Mouse (Mus musculus): Measurements from ENCODE around the gene 4930415O20Rik.
"Not testable (repeated sequence)": the region's sequence is repeated elsewhere in the genome, so short reads cannot be mapped to it uniquely, and the experiment has no call there.

4930415O20Rik gene

GRCm38 (mm10) chr15:98569216-98569615, 1.6 kb upstream of the 4930415O20Rik start:
- DNase-seq, result no peak

- no peak for DNase-seq
These were observed 924 bp upstream of the 4930415O20Rik start for GRCm38 (mm10) chr15:98569795-98570365.

GRCm38 (mm10) chr15:98573293-98573692, 2.5 kb downstream of the 4930415O20Rik start:
- DNase-seq, result no peak

- DNase-seq, result no peak
These were observed 8.5 kb downstream of the 4930415O20Rik start for GRCm38 (mm10) chr15:98579310-98579709.

DNA sequence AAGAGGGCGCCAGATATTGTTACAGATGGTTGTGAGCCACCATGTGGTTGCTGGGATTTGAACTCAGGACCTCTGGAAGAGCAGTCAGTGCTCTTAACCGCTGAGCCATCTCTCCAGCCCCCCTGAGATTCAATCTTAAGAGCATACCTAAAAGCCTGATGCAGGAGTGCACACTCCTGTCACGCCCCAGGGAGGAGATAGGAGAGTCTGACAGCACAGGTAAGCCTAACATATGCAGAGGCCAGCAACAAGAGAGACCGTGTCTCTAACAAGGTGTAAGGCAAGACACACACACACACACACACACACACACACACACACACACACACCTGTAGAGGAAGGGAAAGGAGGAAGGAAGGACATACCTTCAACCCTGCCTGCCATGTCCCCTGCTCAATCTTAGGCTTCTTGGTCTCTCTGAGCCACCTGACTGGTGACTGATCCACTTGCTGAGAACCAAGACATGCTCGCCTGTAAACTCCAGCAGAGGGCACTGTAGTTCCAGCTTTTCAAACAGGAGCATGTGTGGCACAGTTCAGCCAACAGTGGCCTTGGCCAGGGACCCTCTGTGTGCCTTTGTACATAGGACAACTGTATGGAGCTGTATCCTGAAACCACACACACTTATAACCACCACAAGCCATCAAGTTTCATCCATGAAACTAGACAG, 9.1 kb downstream of the 4930415O20Rik start:
- DNase-seq, result peak; percentile 79 to 90

GRCm38 (mm10) chr15:98582410-98582809, 11.6 kb downstream of the 4930415O20Rik start:
- DNase-seq, result peak; percentile 55

GRCm38 (mm10) chr15:98582996-98583395, 12.2 kb downstream of the 4930415O20Rik start:
- DNase-seq, result no peak

- DNase-seq, result peak in 1 of 2 experiments; percentile 66
These were observed 14.6 kb downstream of the 4930415O20Rik start for GRCm38 (mm10) chr15:98585421-98585820.

GRCm38 (mm10) chr15:98586141-98586540, 15.3 kb downstream of the 4930415O20Rik start:
- not testable (repeated sequence) for DNase-seq

- no peak for DNase-seq
These were observed 16.9 kb downstream of the 4930415O20Rik start for GRCm38 (mm10) chr15:98587751-98588150.

GRCm38 (mm10) chr15:98589640-98590336, 19.0 kb downstream of the 4930415O20Rik start:
- no peak for DNase-seq

GRCm38 (mm10) chr15:98591396-98591795, 20.6 kb downstream of the 4930415O20Rik start:
- DNase-seq, result no peak

DNA sequence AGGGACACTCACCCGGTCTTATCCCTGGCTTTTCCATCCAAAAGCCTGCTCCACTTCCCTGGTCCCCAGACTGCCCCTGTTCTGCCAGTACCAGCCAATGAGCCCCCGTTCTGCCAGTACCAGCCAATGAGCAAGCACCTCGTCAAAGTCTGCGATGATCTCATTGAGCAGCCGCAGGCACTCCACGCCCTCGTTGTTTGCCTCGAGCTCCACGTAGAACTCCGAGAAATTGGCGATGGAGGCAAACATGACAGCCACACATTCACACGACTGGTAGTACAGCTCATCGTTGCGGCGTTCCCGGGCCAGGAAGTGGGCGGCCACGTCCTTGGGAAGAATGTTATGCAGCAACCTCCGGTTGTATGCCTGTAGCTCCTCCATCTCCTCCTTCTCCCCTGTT, 23.4 kb downstream of the 4930415O20Rik start:
- no peak for DNase-seq

- no peak for DNase-seq
These were observed 24.2 kb downstream of the 4930415O20Rik start for GRCm38 (mm10) chr15:98595049-98595448.

DNA sequence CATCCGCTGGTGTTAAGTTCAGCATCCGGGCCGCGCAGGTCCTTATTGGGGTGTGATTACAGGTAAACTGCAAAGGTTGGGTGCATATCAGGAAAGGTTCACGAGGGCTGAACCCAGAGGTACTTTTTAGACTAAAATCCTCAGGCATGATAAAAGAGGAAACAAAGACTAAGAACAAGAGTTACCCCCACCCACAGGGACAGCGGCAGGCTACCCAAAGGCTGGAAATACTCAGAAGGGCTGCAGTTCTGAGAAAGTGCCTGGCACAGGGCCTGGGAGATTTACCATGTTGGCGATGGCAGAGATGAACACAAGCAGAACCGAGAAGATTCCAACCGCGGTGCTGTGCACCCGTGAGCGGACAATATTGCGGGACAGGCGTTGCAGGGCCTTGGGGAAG, 25.8 kb downstream of the 4930415O20Rik start:
- DNase-seq, result no peak

- DNase-seq, result no peak
These were observed 29.4 kb downstream of the 4930415O20Rik start for GRCm38 (mm10) chr15:98600036-98600709.

GRCm38 (mm10) chr15:98601832-98602190, 31.0 kb downstream of the 4930415O20Rik start:
- DNase-seq, result no peak

DNA sequence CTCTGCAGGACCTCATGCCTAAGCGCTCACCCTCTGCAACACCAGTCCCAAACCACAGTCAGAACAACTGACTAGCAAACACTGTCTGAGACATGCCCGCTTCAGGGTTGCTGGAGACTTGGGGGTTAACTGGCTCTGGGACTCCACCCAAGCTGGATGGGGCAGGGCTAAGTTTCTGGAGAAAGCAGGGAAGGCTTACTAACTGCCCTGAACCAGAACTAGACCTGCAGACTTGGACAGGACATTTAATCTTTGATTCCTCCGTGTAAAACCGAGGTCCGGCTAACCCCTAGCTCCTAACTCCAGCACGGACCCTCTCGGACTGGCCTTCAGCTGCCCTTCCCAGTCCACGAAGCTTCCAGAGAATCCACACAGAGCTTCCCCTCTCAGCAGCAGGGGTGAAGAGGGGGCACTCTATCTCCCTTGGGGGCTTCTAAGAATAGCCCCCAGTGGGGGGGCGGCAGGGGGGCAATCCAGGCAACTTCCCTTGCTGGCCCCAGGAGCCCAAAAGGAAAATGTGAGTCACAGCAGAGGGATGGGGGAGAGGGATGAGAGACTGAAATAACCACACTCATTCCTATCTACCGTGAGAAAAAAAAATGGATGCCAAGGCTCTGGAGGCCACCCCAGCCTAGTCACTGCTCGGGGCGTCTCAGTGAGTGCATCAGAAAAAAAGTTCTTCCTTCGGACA, 31.5 kb downstream of the 4930415O20Rik start:
- DNase-seq, result no peak

DNA sequence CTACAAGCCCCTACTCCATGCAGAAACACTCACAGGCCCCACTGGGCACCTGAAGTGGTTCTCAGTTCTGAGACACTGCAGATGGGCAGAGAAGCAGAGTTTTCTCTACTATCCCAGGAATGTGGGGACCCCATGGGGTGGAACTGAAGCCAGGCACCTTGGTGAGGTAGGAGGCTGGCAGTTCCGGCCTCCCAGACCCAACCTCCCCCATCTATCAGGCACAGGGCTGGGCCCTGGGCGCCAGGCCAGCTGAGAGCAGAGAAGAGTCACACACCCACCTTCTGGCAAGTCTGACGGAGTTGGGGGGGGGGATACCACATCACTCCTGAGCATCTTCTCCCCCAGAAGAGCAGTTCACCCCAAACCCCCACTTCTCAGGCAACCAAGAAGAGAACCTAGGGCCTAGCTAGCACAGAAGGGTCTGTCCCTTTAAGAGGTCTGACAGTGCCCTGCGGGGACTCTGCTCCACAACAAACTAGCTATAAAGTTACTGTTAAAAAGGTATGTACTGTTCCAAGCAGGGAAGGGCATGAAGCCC, 32.2 kb downstream of the 4930415O20Rik start:
- DNase-seq, result no peak

- DNase-seq, result no peak
These were observed 33.3 kb downstream of the 4930415O20Rik start for GRCm38 (mm10) chr15:98604041-98604575.

GRCm38 (mm10) chr15:98606051-98606536, 35.3 kb downstream of the 4930415O20Rik start:
- no peak for DNase-seq

- no peak for DNase-seq
These were observed 35.9 kb downstream of the 4930415O20Rik start for GRCm38 (mm10) chr15:98606739-98607138.
